Mouse (Mus musculus) thymus, postnatal 10 days (tissue): ENCODE measurements around the gene Limk2.

Experiments used
- DNase-seq, 2 experiments: peaks; one replicate each; pipeline ENCODE4 v3.0.0; 2021; ENCODE audit warnings: low spot score in 2 of 2

The Limk2 gene

DNA sequence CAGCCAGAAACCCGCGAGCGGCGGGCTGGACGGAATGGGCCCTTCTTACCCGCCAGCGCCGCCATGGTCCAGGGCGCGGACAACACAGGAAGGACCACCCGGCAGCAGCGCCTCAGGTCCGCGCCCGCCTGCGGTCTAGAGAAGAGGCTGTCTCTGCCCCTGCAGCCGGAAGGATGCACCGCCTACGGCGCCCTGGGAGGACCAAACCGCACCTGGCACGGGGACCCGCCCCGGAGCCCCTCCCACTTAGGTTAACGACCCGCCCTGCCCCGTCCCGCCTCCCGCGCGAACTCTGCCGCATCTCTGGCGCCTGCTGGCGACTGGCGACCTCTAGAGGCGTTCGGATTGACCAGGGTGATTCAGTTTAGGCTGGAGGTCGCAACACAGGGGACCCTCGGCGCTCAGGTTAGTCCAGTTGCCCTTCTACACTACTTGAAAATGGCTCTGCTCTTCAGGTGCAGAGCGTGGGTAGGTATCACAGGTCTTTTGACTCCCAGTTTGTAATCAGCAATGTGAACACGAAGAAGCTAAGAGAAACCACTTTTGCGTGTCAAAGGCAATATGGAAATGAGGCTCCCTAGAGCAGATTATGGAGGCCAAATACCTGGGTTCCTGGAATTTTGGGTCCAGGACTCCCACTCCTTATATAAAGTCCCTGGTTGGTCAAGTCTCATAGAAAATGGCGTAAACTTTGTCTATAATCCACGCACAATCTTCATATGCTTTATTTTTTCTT, at the start of gene Limk2:
Gene Limk2 (minus strand): TSS at position 193 of the 736 bp plus-strand sequence.
- DNase-seq, result peak; percentile 95 to 97

DNA sequence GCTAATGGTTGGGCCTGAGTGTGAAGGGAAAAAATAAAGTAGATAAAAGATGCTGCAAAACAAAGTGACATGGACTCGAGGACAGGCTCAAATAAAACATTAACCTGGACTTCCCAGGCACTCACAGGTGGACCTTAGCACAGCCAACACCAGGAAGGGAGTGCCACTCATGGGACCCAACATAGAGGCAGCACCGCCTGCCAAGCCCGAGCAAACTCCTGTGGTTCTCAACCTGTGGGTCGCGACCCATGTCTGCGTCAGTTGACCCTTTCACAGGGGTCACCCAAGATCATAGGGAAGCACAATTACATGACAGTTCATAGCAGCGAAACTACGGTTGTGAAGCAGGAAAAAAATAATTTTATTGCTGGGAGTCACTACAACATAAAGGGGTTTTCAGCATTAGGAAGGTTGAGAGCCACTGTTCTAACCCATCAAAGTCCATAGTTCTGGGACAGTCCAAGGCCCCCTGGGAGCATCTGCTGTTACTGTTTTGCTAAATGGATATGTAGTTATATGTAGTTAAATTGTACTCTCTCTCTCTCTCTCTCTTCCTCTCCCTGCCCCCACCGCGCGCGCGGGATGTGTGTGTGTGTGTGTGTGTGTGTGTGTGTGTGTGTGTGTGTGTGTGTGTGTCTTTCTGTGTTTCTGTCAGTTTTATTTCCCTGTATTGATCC, 49.6 kb upstream of the Limk2 start:
- DNase-seq, result no peak

DNA sequence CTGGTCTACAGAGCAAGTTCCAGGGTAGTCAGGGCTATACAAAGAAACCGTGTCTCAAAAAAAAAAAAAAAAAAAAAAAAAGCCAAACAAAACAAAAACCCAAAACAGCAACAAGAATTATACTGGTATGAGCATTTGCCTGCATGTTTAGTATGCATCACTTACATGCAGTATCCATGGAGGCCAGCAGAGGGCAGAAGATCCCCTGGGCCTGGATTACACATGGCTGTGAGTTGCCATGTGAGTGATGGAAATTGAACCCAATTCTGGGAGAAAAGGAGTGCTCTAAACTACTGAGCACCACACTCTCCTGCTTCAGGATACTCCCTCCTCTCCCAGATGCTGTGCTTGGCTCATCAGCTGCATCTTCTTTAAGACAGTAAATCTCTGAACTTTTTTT, 47.4 kb upstream of the Limk2 start:
- DNase-seq, result peak; percentile 57 to 70

DNA sequence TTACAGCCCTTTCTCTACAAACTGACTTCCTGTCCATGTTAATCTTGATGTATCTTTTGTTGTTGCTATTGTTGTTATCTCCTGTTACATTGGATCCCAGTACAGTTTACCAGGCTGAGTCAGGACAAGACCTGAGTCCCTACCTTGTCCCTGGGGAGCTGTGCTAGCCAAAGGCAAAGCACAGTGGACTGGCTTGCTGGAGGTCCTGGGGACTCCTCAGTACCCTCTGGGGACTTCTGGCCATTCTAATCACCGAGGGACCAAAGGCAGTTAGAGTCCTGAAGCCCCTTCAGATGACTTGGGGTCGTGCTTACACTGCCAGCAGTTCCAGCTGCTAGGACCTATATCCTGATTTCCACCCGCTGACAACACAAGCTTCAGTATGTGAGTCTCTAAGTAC, 45.5 kb upstream of the Limk2 start:
- DNase-seq, result no peak

DNA sequence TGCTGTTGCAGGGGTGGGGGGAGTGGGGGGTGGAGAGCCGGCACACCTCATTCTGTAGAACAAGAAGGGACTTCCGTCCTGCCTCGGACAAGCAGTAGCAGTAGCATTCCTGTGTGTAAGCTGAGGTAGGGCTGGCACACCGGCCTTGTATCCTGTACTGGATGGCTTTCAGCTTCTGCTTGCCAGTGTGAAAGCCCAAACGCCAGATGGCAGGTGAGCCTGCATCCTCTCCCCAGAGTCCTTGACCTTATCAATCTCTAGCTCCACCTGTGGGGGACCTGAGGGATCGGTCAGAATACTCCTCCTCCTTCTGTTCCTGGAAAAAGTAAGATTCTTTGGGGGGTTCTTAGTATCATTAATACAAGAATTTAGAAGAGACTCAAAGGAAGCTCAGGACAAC, 44.5 kb upstream of the Limk2 start:
- DNase-seq, result peak; percentile 13 to 20

DNA sequence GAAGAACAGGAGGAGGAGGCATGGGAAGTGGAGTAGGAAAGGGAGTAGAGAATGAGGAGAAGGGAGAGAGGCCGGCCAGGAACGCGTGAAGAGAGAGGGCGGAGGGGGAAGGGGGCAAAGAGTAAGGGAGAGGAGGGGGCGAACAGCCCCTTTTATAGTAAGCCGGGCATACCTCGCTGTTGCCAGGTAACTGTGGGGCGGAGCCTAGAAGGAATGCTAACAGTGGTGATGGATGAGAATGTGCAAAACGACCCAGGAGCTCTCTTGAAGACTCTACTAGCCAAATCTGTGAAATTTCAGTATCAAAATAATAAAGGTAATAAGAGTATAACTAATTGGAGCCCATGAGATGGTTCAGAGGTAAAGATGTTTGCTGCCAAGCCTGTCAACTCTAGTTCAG, 43.8 kb upstream of the Limk2 start:
- DNase-seq, result peak in 1 of 2 experiments; percentile 7

DNA sequence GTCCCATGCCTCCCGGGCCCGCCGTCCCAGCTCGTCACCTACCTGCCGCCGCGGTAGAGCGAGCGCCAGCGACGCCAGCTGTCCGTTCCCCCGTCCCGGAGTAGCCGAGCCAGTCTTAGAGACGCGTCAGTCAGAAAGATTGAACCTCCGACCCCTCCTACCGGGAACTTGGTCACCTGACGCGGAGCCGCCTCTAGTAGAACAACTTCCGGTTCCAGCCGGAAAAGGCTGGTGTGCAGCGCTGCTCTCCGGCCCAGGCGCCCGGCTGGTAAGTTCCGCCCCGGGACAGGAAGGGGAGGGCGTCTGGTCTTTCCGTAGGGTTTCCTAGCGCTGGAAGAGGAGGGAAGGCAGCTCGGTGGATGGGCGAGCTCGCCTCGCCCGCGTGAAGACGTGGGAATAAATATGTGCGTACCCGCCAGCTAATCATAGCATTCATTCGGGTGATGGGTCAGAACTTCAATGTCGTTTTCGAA, 43.2 kb upstream of the Limk2 start, which contains the start of gene Rnf185:
Gene Rnf185 (minus strand): TSS at position 197 of the 473 bp plus-strand sequence.
- DNase-seq, result peak; percentile 88

DNA sequence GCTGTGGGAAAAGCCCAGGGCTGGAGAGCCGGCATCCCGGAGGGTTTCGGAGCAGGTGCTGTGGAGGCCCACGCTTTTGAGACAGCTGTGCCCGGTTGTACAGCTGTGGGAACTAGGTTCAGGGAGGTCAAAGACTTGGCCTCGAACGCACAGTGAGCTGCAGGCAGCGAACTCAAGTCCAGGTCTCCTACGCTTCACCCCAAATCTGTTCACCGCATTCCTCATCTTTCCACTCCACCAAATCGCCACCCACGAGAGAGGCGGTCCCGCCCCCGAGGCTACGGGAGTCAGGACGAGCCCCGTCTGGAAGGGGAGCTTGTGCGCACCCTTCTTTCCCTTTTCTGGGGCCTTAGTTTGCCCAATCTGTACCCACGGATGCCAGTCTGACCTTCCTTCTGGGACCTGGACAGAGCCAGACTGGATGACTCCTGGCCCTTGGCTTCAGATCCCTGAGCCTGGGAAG, 42.7 kb upstream of the Limk2 start:
- DNase-seq, result peak in 1 of 2 experiments; percentile 21

DNA sequence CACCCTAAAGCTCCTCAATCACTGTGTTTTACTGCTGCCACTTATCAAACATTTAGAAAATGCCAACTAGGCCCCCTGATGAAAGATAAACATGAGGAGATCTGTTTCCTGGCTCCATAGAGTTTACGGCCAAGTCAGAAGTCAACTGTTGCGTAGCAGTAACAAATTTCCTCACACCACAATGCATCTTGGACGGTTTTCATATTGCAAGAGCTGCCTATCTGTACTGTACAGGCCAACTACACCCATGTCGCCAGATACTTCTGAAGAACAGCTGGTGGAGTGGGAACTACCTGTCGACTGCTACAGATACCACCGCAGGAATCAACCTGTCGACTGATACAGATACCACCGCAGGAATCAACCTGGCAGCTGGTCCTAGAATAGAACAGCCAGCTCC, 35.9 kb upstream of the Limk2 start:
- no peak for DNase-seq

DNA sequence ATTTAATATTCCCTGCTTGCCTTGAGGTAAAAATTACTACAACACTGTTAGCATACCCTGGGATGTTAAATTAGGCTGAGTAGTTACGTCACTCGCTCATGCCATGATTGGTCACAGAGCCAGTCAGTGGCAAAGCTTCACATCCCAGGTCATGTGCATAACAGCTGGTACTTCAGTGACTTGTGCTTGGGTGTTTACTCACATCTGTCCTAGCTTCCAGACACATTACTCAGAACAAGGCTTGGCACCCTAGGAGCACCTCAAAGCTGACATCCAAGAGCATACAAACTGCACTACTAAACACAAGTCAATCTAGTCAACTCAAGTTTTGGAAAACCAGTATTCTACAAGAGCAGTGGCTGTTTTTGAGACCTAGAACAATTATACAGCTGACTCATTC, 34.1 kb upstream of the Limk2 start:
- no peak for DNase-seq

DNA sequence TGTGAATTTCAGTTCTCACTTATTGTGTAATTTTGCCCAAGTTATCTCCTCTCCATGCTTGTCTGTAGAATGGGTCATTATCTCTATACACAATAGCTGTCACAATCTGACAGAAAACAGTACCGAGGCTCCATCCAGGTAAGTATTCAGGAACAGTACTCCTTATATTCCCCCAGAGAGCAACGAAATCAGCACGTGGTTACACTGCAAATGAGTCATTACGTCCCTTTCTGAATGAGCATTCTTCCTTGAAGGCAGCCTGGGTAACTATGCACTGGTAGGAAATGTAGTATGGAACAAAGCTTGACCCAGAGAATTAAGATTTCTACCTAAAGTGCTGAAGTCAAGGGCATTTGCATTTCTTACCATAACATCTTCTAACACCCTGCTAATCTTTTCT, 33.7 kb upstream of the Limk2 start:
- no peak for DNase-seq

DNA sequence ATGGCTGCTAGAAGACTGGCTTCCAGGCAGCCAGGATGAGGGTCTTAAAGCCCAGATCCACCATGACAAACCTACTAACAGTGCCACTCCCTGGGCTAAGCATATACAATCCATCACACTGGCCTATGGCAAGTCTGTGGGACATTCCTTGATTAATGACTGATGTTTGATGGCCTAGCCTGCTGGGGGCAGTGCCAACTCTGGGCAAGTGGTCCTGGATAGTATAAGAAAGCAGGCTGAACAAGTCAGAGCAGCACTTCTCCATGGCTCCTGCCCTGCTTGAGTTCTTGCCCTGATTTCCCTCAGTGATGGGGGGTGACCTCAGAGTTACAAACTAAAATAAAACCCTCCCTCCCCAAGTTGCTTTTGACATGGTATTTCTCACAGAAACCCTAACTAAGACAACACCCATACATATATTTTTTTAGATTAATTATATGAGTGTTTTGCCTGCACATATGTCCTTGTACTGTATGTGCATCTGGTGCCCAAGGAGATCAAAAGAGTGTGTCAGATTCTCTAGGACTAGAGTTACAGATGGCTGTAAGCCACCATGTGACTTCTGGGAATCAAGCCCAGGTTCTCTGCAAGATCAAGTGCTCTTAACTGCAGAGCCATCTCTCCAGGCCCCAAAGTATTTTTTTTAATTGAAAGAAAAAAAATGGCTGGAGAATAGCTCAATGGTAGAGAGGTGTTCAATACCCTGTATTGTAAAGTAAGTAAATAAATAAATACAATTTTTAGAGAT, 32.9 kb upstream of the Limk2 start:
- DNase-seq, result no peak

DNA sequence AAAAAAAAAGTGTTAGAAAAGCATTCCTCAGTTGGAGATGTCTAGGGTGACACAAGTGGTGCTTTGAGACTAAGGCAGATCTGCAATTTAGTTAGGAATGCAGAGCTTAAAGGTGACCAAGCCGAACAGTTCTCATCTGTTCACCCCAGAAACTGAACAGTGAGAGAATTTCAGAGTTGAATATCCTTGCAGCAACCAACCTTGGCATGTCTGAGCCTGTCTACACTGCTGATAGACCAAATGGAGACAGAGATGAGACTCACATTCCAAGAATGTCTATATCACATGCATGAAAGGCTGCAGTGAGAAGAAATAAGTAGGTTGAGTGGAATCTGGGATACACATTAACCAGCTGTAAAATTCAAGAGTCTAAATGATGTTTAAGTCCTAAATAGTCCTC, 28.6 kb upstream of the Limk2 start:
- DNase-seq, result no peak

DNA sequence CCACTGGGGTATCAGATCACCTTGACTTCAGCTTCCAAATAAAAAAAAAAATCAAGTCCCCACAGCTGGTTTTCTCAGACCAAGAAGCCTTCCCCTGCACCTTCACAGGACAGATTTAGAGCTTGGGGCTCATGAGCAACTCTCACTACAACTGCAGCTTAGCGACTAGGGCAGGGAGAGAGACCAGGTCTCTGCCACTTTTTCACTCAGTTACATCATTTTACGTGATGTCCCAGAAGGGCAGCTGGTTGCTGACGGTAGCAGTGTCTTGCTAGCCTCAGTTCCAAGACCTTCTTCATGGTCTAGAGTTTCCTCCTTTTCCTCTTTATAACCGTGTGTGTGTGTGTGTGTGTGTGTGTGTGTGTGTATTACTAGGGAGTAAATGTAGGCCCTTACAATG, 24.8 kb upstream of the Limk2 start:
- no peak for DNase-seq

DNA sequence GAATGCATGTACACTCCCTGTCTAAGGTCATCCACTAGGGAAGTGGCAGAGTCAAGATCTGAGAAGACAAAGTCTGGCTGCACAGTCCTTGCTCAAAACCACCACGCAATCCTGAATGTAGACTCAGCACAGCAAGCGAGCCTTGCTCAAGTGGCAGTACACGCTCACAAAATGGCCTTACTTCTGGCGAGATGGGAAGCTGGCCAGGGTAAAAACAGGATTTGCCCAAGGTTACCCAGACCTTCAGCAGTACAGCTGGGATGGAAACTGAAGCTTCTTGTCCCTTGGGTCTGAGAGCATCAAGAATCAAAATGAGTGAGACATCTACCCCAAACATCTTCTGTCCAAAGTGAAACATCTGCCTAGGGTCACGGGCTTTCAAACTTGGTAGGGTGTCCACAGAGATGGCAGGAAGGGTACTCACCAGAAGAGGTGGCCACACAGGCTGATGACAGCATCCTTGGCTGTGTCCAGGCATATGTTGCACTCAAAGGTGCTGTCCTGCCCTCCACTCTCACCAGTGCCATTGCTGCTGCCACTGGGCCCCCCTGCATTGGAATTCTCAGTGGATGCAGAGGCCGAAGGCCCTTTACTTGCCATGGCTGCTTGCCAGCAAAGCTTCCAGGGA, 23.1 kb upstream of the Limk2 start:
- no peak for DNase-seq

DNA sequence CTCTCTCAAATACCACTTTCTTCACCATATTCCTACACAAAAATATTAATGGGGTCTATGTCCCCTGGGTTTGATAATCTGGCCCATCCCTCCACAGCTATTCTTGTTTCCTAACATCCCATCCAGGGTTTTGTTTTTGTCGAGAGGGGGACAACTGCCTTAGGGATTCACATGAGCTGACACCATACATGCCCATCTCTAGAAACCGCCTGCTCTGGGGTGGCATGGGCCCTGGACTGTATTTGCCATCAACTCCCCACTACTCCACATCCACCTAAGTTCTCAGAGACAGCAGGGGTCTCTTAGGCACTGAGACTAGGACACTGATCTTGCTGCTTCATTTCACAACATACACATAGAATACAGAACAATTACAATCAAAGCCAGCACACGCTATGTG, 22.5 kb upstream of the Limk2 start:
- no peak for DNase-seq

DNA sequence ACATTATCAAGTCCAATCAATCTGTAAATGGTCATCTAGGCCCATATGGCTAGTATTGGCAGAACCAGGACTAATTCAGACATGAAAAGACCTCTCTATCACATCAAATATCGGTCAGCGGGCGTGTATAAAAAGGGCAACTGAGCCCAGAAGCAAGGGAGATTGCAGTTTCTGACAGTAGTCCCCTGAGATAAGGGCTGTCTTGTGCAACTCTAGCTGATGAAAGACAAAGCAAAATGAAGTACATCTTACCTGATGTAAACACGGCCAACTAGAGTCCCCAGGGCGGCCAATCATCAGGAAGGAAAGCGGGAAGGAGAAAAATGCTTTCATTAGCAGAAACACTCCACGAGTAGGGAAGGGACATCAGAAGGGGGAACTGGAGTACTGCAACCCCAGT, 19.6 kb upstream of the Limk2 start:
- no peak for DNase-seq

DNA sequence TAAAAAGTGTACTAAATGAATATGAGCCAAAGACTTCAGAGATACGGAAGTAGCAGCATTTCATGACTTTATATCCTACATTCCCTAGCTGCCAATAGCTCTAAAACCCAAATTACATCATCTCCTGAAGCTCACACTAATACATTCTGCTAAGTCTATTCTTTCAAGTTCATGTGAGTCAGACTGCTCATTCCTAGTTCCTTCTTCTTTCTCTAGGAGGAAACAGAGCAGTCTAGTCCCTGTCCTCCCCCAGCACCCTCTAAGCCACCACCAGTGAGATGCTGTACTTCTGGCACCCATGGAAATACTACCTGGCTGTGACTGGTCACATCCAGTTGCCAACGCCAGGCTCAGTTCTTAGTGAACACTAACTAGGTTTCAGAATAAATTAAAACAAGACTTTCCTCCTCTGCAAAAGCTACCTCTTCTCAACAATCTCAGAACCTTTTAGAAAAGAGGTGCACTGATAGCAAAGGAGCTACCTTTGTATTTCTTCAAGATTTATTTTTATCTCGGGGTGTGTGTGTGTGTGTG, 18.8 kb upstream of the Limk2 start:
- DNase-seq, result no peak

DNA sequence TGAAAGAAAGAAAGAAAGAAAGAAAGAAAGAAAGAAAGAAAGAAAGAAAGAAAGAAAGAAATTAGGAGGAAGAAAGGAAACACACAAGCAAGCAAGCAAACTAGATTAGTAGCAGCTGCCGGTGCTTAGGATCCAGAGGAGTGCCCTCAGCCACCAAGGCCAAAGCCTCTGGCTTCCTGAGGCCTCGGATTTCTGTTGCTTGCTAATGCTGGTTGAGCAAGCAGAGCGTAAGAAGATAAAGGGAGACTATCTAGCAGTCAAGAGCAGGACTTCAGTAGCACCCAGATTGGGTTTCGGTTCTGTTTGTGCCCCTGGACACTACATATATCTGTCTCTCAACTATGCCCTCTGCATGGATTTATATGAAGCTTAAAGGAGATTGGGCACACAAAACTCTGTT, 13.3 kb upstream of the Limk2 start:
- no peak for DNase-seq

DNA sequence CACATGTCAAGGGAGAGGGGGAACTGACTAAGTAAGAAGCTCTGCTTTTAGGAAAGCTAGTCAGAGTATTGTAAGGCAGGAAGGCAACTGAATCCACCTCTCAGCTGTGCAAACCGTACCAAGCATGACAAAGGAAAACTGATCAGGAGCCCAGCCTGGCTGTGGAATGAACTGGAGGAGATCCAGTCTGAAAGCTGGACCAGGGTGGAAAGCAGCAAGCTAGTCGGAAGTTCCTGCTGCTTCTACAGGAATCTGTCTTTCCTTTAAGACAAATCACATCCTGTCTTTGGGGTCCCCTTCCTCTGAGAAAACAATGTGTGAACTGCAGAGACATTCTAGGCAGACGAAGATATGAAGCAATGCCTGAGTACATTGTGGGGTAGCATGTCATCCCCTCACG, 9.8 kb upstream of the Limk2 start:
- DNase-seq, result no peak

DNA sequence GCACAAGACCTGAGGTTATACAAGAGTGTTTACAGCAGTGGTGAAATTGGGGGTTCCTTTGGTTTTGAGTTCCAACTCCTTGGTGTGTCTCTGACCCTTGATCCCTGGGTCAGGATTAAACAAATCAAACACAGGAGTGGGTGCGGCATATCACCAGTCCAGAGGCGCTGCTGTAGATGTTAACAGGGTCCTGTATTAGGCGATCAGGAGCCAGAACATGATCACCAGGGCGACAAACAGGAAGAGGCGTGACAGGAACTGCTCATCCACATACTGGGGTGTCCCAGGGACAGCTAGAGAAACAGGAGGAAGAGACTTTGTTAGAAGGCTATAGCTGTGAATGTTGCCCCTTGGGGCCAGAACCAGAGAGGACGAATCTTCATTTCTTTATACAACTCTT, 8.8 kb upstream of the Limk2 start:
- no peak for DNase-seq

DNA sequence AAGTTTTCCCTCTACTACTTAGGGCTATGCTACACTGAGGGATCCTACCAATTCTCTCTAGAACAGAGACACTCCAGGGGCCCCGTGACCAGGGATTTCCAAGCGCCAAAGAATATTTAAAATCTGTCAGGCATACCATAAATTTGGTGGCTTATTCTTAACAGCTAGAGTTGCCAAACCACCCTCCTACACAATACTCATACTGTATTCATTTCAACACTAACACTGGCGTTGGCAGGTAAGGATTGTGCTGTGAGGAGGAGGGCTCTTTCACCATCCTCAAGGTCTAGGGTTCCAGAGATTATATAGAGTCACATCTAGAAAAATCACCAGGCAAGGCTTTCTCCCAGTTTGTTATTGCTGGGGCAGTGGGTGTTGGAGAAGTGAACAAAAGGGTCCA, 7.4 kb upstream of the Limk2 start:
- DNase-seq, result no peak
